Mouse (Mus musculus) liver, adult 2 months (tissue): Measurements from ENCODE around the gene Plcb2.

ENCODE experiments used
- CTCF ChIP-seq: fragments of 200-500 bp; IDR thresholded peaks from 2 replicates; pipeline ENCODE4 v1.5.1; 2011; ENCODE audit warnings: low read depth, low read length, control low read depth
- POLR2A ChIP-seq: fragments of 200-500 bp; IDR thresholded peaks from 2 replicates; pipeline ENCODE4 v1.6.1; 2011; ENCODE audit warnings: low read length, control low read depth; ENCODE audit not compliant: insufficient read depth; ENCODE audit errors: extremely low read depth

- no peak for TF ChIP-seq CTCF
- no peak for TF ChIP-seq POLR2A
Measured at GRCm38 (mm10) chr2:118713631-118714030, 14.6 kb downstream of the Plcb2 start.
